Mouse (Mus musculus) limb, embryonic 14.5 days (tissue): ENCODE measurements around the gene Mettl23. TPM values are rescaled to one million over a fixed set of nuclear protein-coding genes. Genes with fewer than 3 reads are reported as not detected.

ENCODE experiments used
- ATAC-seq: fragments of 200-750 bp; cut with Nextera tagmentation; 2 replicates; pipeline ENCODE4 v1.8.0; 2017; ENCODE audit warnings: low read depth, moderate number of reproducible peaks, moderate TSS enrichment; ENCODE audit not compliant: low FRiP score
- DNase-seq: peaks from one replicate; pipeline ENCODE4 v3.0.0-alpha.2; 2015; ENCODE audit warnings: low spot score
- H3K27ac ChIP-seq: fragments of 300-500 bp; sonication (generic); replicated peaks from 2 replicates; pipeline ENCODE4 v1.5.1; 2014; ENCODE audit warnings: low read depth, mild to moderate bottlenecking, low read length, moderate library complexity, mixed read lengths
- H3K27me3 ChIP-seq: fragments of 300-500 bp; sonication (generic); 2 replicates; pipeline ENCODE4 v1.6.1; 2014; ENCODE audit warnings: low read length, mixed read lengths; ENCODE audit not compliant: control insufficient read depth, insufficient read depth
- H3K36me3 ChIP-seq: fragments of 300-500 bp; sonication (generic); 2 replicates; pipeline ENCODE4 v1.6.1; 2014; ENCODE audit warnings: mild to moderate bottlenecking, low read length, moderate library complexity, mixed read lengths; ENCODE audit not compliant: control insufficient read depth, insufficient read depth
- H3K4me1 ChIP-seq: fragments of 300-500 bp; sonication (generic); 2 replicates; pipeline ENCODE4 v1.6.1; 2014; ENCODE audit warnings: antibody characterized with exemption, low read length, mixed read lengths; ENCODE audit not compliant: control insufficient read depth, insufficient read depth
- H3K4me2 ChIP-seq: fragments of 300-500 bp; sonication (generic); replicated peaks from 2 replicates; pipeline ENCODE4 v1.6.1; 2014; ENCODE audit warnings: low read depth, mild to moderate bottlenecking, low read length, moderate library complexity; ENCODE audit not compliant: severe bottlenecking
- H3K4me3 ChIP-seq: fragments of 300-500 bp; sonication (generic); replicated peaks from 2 replicates; pipeline ENCODE4 v1.5.1; 2014; ENCODE audit warnings: low read length
- H3K9ac ChIP-seq: fragments of 300-500 bp; sonication (generic); 2 replicates; pipeline ENCODE4 v1.6.1; 2014; ENCODE audit warnings: mild to moderate bottlenecking, low read depth, low read length, moderate library complexity; ENCODE audit not compliant: severe bottlenecking
- H3K9me3 ChIP-seq: fragments of 300-500 bp; sonication (generic); 2 replicates; pipeline ENCODE4 v1.6.1; 2016; ENCODE audit warnings: low read length; ENCODE audit not compliant: control insufficient read depth
- POLR2A ChIP-seq: fragments of 200-500 bp; IDR thresholded peaks from 2 replicates; pipeline ENCODE4 v1.8.0; 2012; ENCODE audit warnings: inconsistent platforms, mild to moderate bottlenecking, moderate library complexity, borderline replicate concordance; ENCODE audit not compliant: insufficient read depth, insufficient read length; ENCODE audit errors: extremely low read depth
- WGBS: fragments of 180-500 bp; shearing (Covaris S2); extraction: QIAGEN DNeasy Blood & Tissue Kit; methylation state at CpG from one replicate; pipeline ENCODE4 v1.1.7; 2014; 5-methylcytosine and 5-hydroxymethylcytosine counted together
- polyA plus RNA-seq, 2 experiments: library from polyadenylated mRNA; depleted of rRNA in 1 of 2; stranded (reverse) in 1 of 2; unstranded in 1 of 2; fragments of >200 nt; fragmentation: Nextera tagmentation in 1 of 2; extraction: Ambion mirVana in 1 of 2; gene quantifications; 2 replicates each; pipeline versions ENCODE4 v1.2.1 to v1.2.3; 2012 to 2014

Gene Mettl23
- polyA plus RNA-seq, 2 experiments: 51.0 to 77.9 TPM

GRCm38 (mm10) chr11:116865945-116866585 lies 23.0 kb downstream of the Mettl23 start:
- ATAC-seq (no peak), DNase-seq (no peak)
- no peak for TF ChIP-seq POLR2A
- 81% methylated on average over 12 of the region's 12 CpGs for WGBS
- Histone ChIP-seq H3K27ac (no peak overlapping the region), H3K36me3 (peaks cover 78% of the 10 kb centered on the region), H3K9me3 (no peaks in the 10 kb centered on the region), H3K4me3 (no peak overlapping the region), H3K4me2 (no peak overlapping the region), H3K27me3 (no peaks in the 10 kb centered on the region), H3K4me1 (no peaks in the 10 kb centered on the region), H3K9ac (no peak overlapping the region)

- DNase-seq (no peak), ATAC-seq (no peak)
- Histone ChIP-seq H3K4me3 (no peak overlapping the region), H3K9me3 (no peaks in the 10 kb centered on the region), H3K27me3 (no peaks in the 10 kb centered on the region), H3K36me3 (peaks cover 75% of the 10 kb centered on the region), H3K27ac (no peak overlapping the region), H3K9ac (no peak overlapping the region), H3K4me2 (no peak overlapping the region), H3K4me1 (no peaks in the 10 kb centered on the region)
- TF ChIP-seq POLR2A: no peak
- 73% methylated on average over 3 of the region's 3 CpGs for WGBS
These were observed 25.1 kb downstream of the Mettl23 start for GRCm38 (mm10) chr11:116868129-116868528.

- DNase-seq (peak; percentile 56), ATAC-seq (no peak)
- Histone ChIP-seq H3K4me3 (no peak overlapping the region), H3K27ac (no peak overlapping the region), H3K27me3 (no peaks in the 10 kb centered on the region), H3K4me2 (no peak overlapping the region), H3K9me3 (no peaks in the 10 kb centered on the region), H3K4me1 (no peaks in the 10 kb centered on the region), H3K36me3 (peaks cover 76% of the 10 kb centered on the region), H3K9ac (no peak overlapping the region)
- 80% methylated on average over 8 of the region's 8 CpGs for WGBS
- TF ChIP-seq POLR2A: no peak
These were observed 26.1 kb downstream of the Mettl23 start for GRCm38 (mm10) chr11:116869223-116869622.

- H3K4me2 ChIP-seq: no peak overlapping the region
- H3K27ac ChIP-seq: no peak overlapping the region
- no peak overlapping the region for H3K4me3 ChIP-seq
- DNase-seq (no peak), ATAC-seq (no peak)
- no peaks in the 10 kb centered on the region for H3K4me1 ChIP-seq
- 77% methylated on average over 4 of the region's 4 CpGs for WGBS
- H3K27me3 ChIP-seq: no peaks in the 10 kb centered on the region
- H3K9ac ChIP-seq: no peak overlapping the region
- no peak for TF ChIP-seq POLR2A
- H3K9me3 ChIP-seq: no peaks in the 10 kb centered on the region
- peaks cover 76% of the 10 kb centered on the region for H3K36me3 ChIP-seq
These were observed 26.6 kb downstream of the Mettl23 start for GRCm38 (mm10) chr11:116869641-116870040.

GRCm38 (mm10) chr11:116871538-116871937 lies 28.5 kb downstream of the Mettl23 start:
- Histone ChIP-seq H3K27me3 (no peaks in the 10 kb centered on the region), H3K36me3 (peaks cover 62% of the 10 kb centered on the region), H3K4me1 (no peaks in the 10 kb centered on the region), H3K9me3 (no peaks in the 10 kb centered on the region), H3K4me2 (no peak overlapping the region), H3K4me3 (no peak overlapping the region), H3K27ac (no peak overlapping the region), H3K9ac (no peak overlapping the region)
- 72% methylated on average over 9 of the region's 9 CpGs for WGBS
- no peak for TF ChIP-seq POLR2A
- DNase-seq (peak; percentile 42), ATAC-seq (no peak)
